25 mouse cellular contexts compared by ENCODE assay signal in the genomic region with DNA sequence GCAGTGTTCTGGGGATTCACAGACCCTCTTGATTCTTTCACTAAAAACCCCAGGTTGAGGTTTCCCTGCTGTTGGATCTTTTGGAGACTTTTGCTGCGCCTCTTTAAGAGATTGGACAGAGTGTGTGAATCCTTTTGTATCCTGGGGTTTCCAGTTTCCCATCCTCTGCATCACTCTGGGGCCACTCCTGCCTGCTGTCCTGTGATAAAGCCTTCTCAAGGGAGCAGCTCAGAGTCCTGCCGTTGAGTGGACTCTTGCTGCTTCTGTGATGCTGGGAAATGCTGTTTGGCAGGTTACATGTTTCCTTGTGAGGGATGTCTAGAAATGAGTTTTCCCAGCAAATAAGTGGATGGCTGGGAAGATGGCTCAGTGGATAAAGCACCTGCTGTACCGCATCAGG. TPM values are rescaled to one million over a fixed set of nuclear protein-coding genes. Genes with fewer than 3 reads are reported as not detected.
A peak's percentile ranks its signal among the peaks of the same experiment; 100 is the strongest.
DNase-seq lines count a peak whose midpoint lies in the region; ATAC-seq and TF ChIP-seq lines count a peak whose summit lies in the region.
"Had no signal": no experiment of that assay in that cellular context is flagged by ENCODE, and none has a peak within 500 bp of the region (broad histone marks: within the 10 kb centered on the region; RNA-seq: fewer than 3 reads in every experiment).

No protein-coding gene starts in this region.

- intact Hi-C loops in left cerebral cortex, postnatal 4 days (cut with DNase I) = no loop called here

- H3K9ac ChIP-seq in forebrain, embryonic 11.5 days (ENCODE audit: low read length) = no peak overlapping the region
- H3K9ac ChIP-seq in forebrain, embryonic 14.5 days (ENCODE audit: low read length) = no peak overlapping the region
- H3K9ac ChIP-seq in midbrain, embryonic 11.5 days (ENCODE audit: low read length) = no peak overlapping the region
- no peak overlapping the region for H3K9ac ChIP-seq in midbrain, embryonic 14.5 days (replicated peaks; ENCODE audit: low read length)
- peak overlapping the region; percentile 62 for H3K9ac ChIP-seq in liver, embryonic 14.5 days (replicated peaks)
- H3K9ac ChIP-seq: embryonic facial prominence, embryonic 13.5 days; forebrain, postnatal 0 days; intestine, embryonic 15.5 days; limb, embryonic 12.5 days; lung, embryonic 14.5 days; neural tube, embryonic 13.5 days had no signal

- TF ChIP-seq CTCF in liver, embryonic 14.5 days (IDR thresholded peaks at IDR 0.05; ENCODE audit: low read depth) = no peak

- H3K36me3 ChIP-seq in forebrain, embryonic 11.5 days (ENCODE audit: control insufficient read depth, insufficient read depth, low read length) = no peaks in the 10 kb centered on the region
- no peaks in the 10 kb centered on the region for H3K36me3 ChIP-seq in forebrain, embryonic 14.5 days (ENCODE audit: control insufficient read depth, insufficient read depth, low read length)
- no peaks in the 10 kb centered on the region for H3K36me3 ChIP-seq in midbrain, embryonic 11.5 days (ENCODE audit: control insufficient read depth, insufficient read depth, low read length)
- no peaks in the 10 kb centered on the region for H3K36me3 ChIP-seq in midbrain, embryonic 14.5 days (ENCODE audit: control insufficient read depth, insufficient read depth, low read length)
- no peaks in the 10 kb centered on the region for H3K36me3 ChIP-seq in liver, embryonic 14.5 days (replicated peaks; ENCODE audit: control insufficient read depth, insufficient read depth, low read depth)
- H3K36me3 ChIP-seq: embryonic facial prominence, embryonic 13.5 days; hindbrain, embryonic 10.5 days; intestine, embryonic 15.5 days; limb, embryonic 12.5 days; neural tube, embryonic 13.5 days had no signal

- DNase-seq in forebrain, embryonic 11.5 days (ENCODE audit: low spot score) = peak; percentile 41
- DNase-seq in forebrain, embryonic 14.5 days (ENCODE audit: low spot score) = no peak
- peak; percentile 33 for DNase-seq in midbrain, embryonic 11.5 days (ENCODE audit: low spot score, missing footprints)
- DNase-seq in midbrain, embryonic 14.5 days = no peak
- peak in 2 of 3 experiments; percentile 75 to 80 for DNase-seq in liver, embryonic 14.5 days (ENCODE audit: low read depth in 3 of 3, low spot score in 3 of 3)
- DNase-seq in left cerebral cortex, postnatal 4 days = no peak
- no peak for DNase-seq in thymus, postnatal 14 days
- DNase-seq: adrenal gland, postnatal 25 days; cerebellum, adult 2 months; cerebellum, postnatal 36 days; embryo, embryonic 11 days; forebrain, postnatal 0 days; kidney, adult 9 months; kidney, postnatal 25 days; layer of hippocampus, postnatal 36 days; lung, embryonic 14.5 days had no signal

- 81% methylated on average over 3 of the region's 3 CpGs for WGBS in forebrain, embryonic 11.5 days
- 74% methylated on average over 3 of the region's 3 CpGs for WGBS in forebrain, embryonic 14.5 days
- WGBS in midbrain, embryonic 11.5 days = 68% methylated on average over 3 of the region's 3 CpGs
- WGBS in midbrain, embryonic 14.5 days = 72% methylated on average over 3 of the region's 3 CpGs
- WGBS in liver, embryonic 14.5 days (ENCODE audit: insufficient replicate concordance) = 45% methylated on average over 3 of the region's 3 CpGs

- no peak for ATAC-seq in forebrain, embryonic 11.5 days (replicated peaks; ENCODE audit: low FRiP score)
- no peak for ATAC-seq in forebrain, embryonic 14.5 days
- no peak for ATAC-seq in midbrain, embryonic 11.5 days (ENCODE audit: low FRiP score)
- no peak for ATAC-seq in midbrain, embryonic 14.5 days (ENCODE audit: low FRiP score, low TSS enrichment)
- ATAC-seq in liver, embryonic 14.5 days (ENCODE audit: insufficient read depth) = peak; percentile 63
- ATAC-seq: forebrain, postnatal 0 days; hindbrain, embryonic 16.5 days; intestine, embryonic 15.5 days; midbrain, embryonic 16.5 days had no signal

- H3K27me3 ChIP-seq in forebrain, embryonic 11.5 days (ENCODE audit: control insufficient read depth, insufficient read depth, low read length) = no peaks in the 10 kb centered on the region
- H3K27me3 ChIP-seq in forebrain, embryonic 14.5 days (replicated peaks; ENCODE audit: control insufficient read depth, insufficient read depth, low read length) = no peaks in the 10 kb centered on the region
- H3K27me3 ChIP-seq in midbrain, embryonic 11.5 days (ENCODE audit: control insufficient read depth, insufficient read depth, low read length) = no peaks in the 10 kb centered on the region
- no peaks in the 10 kb centered on the region for H3K27me3 ChIP-seq in midbrain, embryonic 14.5 days (ENCODE audit: control insufficient read depth, insufficient read depth, low read length)
- no peaks in the 10 kb centered on the region for H3K27me3 ChIP-seq in liver, embryonic 14.5 days (ENCODE audit: control insufficient read depth, insufficient read depth, low read length)
- H3K27me3 ChIP-seq: embryonic facial prominence, embryonic 13.5 days; intestine, embryonic 15.5 days; limb, embryonic 12.5 days; neural tube, embryonic 13.5 days had no signal

- H3K9me3 ChIP-seq in forebrain, embryonic 11.5 days (ENCODE audit: control insufficient read depth, low read length) = no peaks in the 10 kb centered on the region
- H3K9me3 ChIP-seq in forebrain, embryonic 14.5 days (replicated peaks; ENCODE audit: control insufficient read depth, low read length) = no peaks in the 10 kb centered on the region
- H3K9me3 ChIP-seq in midbrain, embryonic 11.5 days (ENCODE audit: control insufficient read depth, low read length) = no peaks in the 10 kb centered on the region
- H3K9me3 ChIP-seq in midbrain, embryonic 14.5 days (ENCODE audit: control insufficient read depth, low read length) = no peaks in the 10 kb centered on the region
- H3K9me3 ChIP-seq in liver, embryonic 14.5 days (ENCODE audit: control insufficient read depth, low read length) = no peaks in the 10 kb centered on the region
- H3K9me3 ChIP-seq: embryonic facial prominence, embryonic 13.5 days; hindbrain, embryonic 10.5 days; intestine, embryonic 15.5 days; limb, embryonic 12.5 days; neural tube, embryonic 13.5 days had no signal

- TF ChIP-seq EP300 in liver, embryonic 14.5 days (IDR thresholded peaks at IDR 0.05; ENCODE audit: low read depth) = peak; percentile 85

- H3K4me2 ChIP-seq in forebrain, embryonic 11.5 days (ENCODE audit: low read depth, low read length, severe bottlenecking) = no peak overlapping the region
- H3K4me2 ChIP-seq in forebrain, embryonic 14.5 days (ENCODE audit: low read length) = no peak overlapping the region
- no peak overlapping the region for H3K4me2 ChIP-seq in midbrain, embryonic 11.5 days
- no peak overlapping the region for H3K4me2 ChIP-seq in midbrain, embryonic 14.5 days (ENCODE audit: low read length)
- peak overlapping the region; percentile 74 for H3K4me2 ChIP-seq in liver, embryonic 14.5 days (ENCODE audit: low read depth)
- H3K4me2 ChIP-seq: embryonic facial prominence, embryonic 13.5 days; intestine, embryonic 15.5 days; limb, embryonic 12.5 days; lung, embryonic 14.5 days; neural tube, embryonic 13.5 days had no signal

- no peak overlapping the region for H3K4me3 ChIP-seq in forebrain, embryonic 11.5 days (ENCODE audit: low read depth, low read length)
- no peak overlapping the region for H3K4me3 ChIP-seq in forebrain, embryonic 14.5 days (ENCODE audit: low read depth, low read length)
- H3K4me3 ChIP-seq in midbrain, embryonic 11.5 days (ENCODE audit: low read depth, low read length) = no peak overlapping the region
- no peak overlapping the region for H3K4me3 ChIP-seq in midbrain, embryonic 14.5 days (replicated peaks; ENCODE audit: low read depth, low read length)
- peak overlapping the region; percentile 33 to 45 for H3K4me3 ChIP-seq in liver, embryonic 14.5 days (ENCODE audit: insufficient read depth in 1 of 2, low read depth in 2 of 2, low read length in 2 of 2)
- H3K4me3 ChIP-seq: embryonic facial prominence, embryonic 13.5 days; hindbrain, embryonic 10.5 days; intestine, embryonic 15.5 days; layer of hippocampus, adult 2 months; limb, embryonic 12.5 days; myocyte; neural tube, embryonic 13.5 days had no signal

- no peak overlapping the region for H3K27ac ChIP-seq in forebrain, embryonic 11.5 days (ENCODE audit: low read depth, low read length)
- no peak overlapping the region for H3K27ac ChIP-seq in forebrain, embryonic 14.5 days (ENCODE audit: low read depth, low read length)
- H3K27ac ChIP-seq in midbrain, embryonic 11.5 days (ENCODE audit: low read depth, low read length) = no peak overlapping the region
- no peak overlapping the region for H3K27ac ChIP-seq in midbrain, embryonic 14.5 days (replicated peaks; ENCODE audit: low read depth, low read length)
- peak overlapping the region; percentile 94 for H3K27ac ChIP-seq in liver, embryonic 14.5 days
- H3K27ac ChIP-seq: embryonic facial prominence, embryonic 13.5 days; hindbrain, embryonic 10.5 days; intestine, embryonic 15.5 days; layer of hippocampus, adult 2 months; limb, embryonic 12.5 days; neural tube, embryonic 13.5 days had no signal

- no peaks in the 10 kb centered on the region for H3K4me1 ChIP-seq in forebrain, embryonic 11.5 days (replicated peaks; ENCODE audit: control insufficient read depth, insufficient read depth, low read length)
- H3K4me1 ChIP-seq in forebrain, embryonic 14.5 days (ENCODE audit: control insufficient read depth, insufficient read depth, low read length) = no peaks in the 10 kb centered on the region
- no peaks in the 10 kb centered on the region for H3K4me1 ChIP-seq in midbrain, embryonic 11.5 days (ENCODE audit: control insufficient read depth, insufficient read depth, low read length)
- no peaks in the 10 kb centered on the region for H3K4me1 ChIP-seq in midbrain, embryonic 14.5 days (ENCODE audit: control insufficient read depth, insufficient read depth, low read length)
- peaks cover 70 to 71% of the 10 kb centered on the region in 2 experiments for H3K4me1 ChIP-seq in liver, embryonic 14.5 days (replicated peaks; ENCODE audit: control insufficient read depth in 2 of 2, insufficient read depth in 2 of 2, low read length in 1 of 2)
- H3K4me1 ChIP-seq: embryonic facial prominence, embryonic 13.5 days; neural tube, embryonic 13.5 days had no signal

RNA-seq across cellular contexts. Expression of a gene that starts 15.0 kb away (rescaled TPM):
- 22.9 and 25.6 TPM in 2 replicates for polyA plus RNA-seq in forebrain, embryonic 11.5 days (2014; fragmentation: Nextera tagmentation; extraction: Ambion mirVana)
- 23.9 and 27.7 TPM in 2 replicates for polyA plus RNA-seq in forebrain, embryonic 14.5 days (2014; fragmentation: Nextera tagmentation; extraction: Ambion mirVana)
- 20.8 and 23.3 TPM in 2 replicates for polyA plus RNA-seq in midbrain, embryonic 11.5 days (2014; fragmentation: Nextera tagmentation; extraction: Ambion mirVana)
- polyA plus RNA-seq in midbrain, embryonic 14.5 days (2014; fragmentation: Nextera tagmentation; extraction: Ambion mirVana) = 28.6 and 28.8 TPM in 2 replicates
- polyA plus RNA-seq in liver, embryonic 14.5 days (2012; rRNA removed) = 10.6 and 10.9 TPM in 2 replicates
- 11.9 and 14.4 TPM in 2 replicates for polyA plus RNA-seq in liver, embryonic 14.5 days (2014; fragmentation: Nextera tagmentation; extraction: Ambion mirVana)
- 10 to 100 TPM; 15.2 to 17.5 TPM for total RNA-seq in left cerebral cortex, postnatal 4 days (2021)

RNA-seq across cellular contexts. Expression of a gene that starts 37.6 kb away (rescaled TPM):
- polyA plus RNA-seq in forebrain, embryonic 11.5 days (2014; fragmentation: Nextera tagmentation; extraction: Ambion mirVana) = 39.9 and 41.9 TPM in 2 replicates
- polyA plus RNA-seq in forebrain, embryonic 14.5 days (2014; fragmentation: Nextera tagmentation; extraction: Ambion mirVana) = 30.2 and 38.6 TPM in 2 replicates
- 32.9 and 35.6 TPM in 2 replicates for polyA plus RNA-seq in midbrain, embryonic 11.5 days (2014; fragmentation: Nextera tagmentation; extraction: Ambion mirVana)
- 38.8 and 53.7 TPM in 2 replicates for polyA plus RNA-seq in midbrain, embryonic 14.5 days (2014; fragmentation: Nextera tagmentation; extraction: Ambion mirVana)
- 13.9 and 16.2 TPM in 2 replicates for polyA plus RNA-seq in liver, embryonic 14.5 days (2012; rRNA removed)
- 22.7 and 24.1 TPM in 2 replicates for polyA plus RNA-seq in liver, embryonic 14.5 days (2014; fragmentation: Nextera tagmentation; extraction: Ambion mirVana)
- total RNA-seq in left cerebral cortex, postnatal 4 days (2021) = 10 to 100 TPM; 82.6 to 89.0 TPM

Comparison
In these comparisons a context has a peak if more than half of its experiments do, and no peak if none do; other contexts are left out.
1. DNase-seq: peak in forebrain, embryonic 11.5 days (single experiment), midbrain, embryonic 11.5 days (single experiment) and liver, embryonic 14.5 days (2 of 3); none in forebrain, embryonic 14.5 days (single experiment), midbrain, embryonic 14.5 days (single experiment), left cerebral cortex, postnatal 4 days (single experiment) and thymus, postnatal 14 days (single experiment).
2. H3K4me3 ChIP-seq: peak in liver, embryonic 14.5 days (2 of 2); none in forebrain, embryonic 11.5 days (single experiment), forebrain, embryonic 14.5 days (single experiment), midbrain, embryonic 11.5 days (single experiment) and midbrain, embryonic 14.5 days (single experiment).